Mouse (Mus musculus) neural tube, embryonic 15.5 days (tissue): Measurements from ENCODE around the gene Ctso. TPM values are rescaled to one million over a fixed set of nuclear protein-coding genes. Genes with fewer than 3 reads are reported as not detected.

ENCODE experiments used
- ATAC-seq: fragments of 200-750 bp; cut with Nextera tagmentation; 2 replicates; pipeline ENCODE4 v1.8.0; 2017; ENCODE audit warnings: mild to moderate bottlenecking, moderate TSS enrichment, moderate library complexity; ENCODE audit not compliant: low FRiP score
- H3K27ac ChIP-seq: fragments of 300-500 bp; sonication (generic); replicated peaks from 2 replicates; pipeline ENCODE4 v1.5.1; 2015; ENCODE audit warnings: mild to moderate bottlenecking, inconsistent platforms
- H3K27me3 ChIP-seq: fragments of 300-500 bp; sonication (generic); replicated peaks from 2 replicates; pipeline ENCODE4 v1.6.1; 2015; ENCODE audit warnings: inconsistent platforms
- H3K36me3 ChIP-seq: fragments of 300-500 bp; sonication (generic); 2 replicates; pipeline ENCODE4 v1.6.1; 2015; ENCODE audit warnings: inconsistent platforms
- H3K4me1 ChIP-seq: fragments of 300-500 bp; sonication (generic); 2 replicates; pipeline ENCODE4 v1.6.1; 2015; ENCODE audit warnings: inconsistent platforms
- H3K4me2 ChIP-seq: fragments of 300-500 bp; sonication (generic); 2 replicates; pipeline ENCODE4 v1.6.1; 2015; ENCODE audit warnings: inconsistent platforms, mild to moderate bottlenecking, moderate library complexity
- H3K4me3 ChIP-seq: fragments of 300-500 bp; sonication (generic); replicated peaks from 2 replicates; pipeline ENCODE4 v1.5.1; 2015; ENCODE audit warnings: mild to moderate bottlenecking, inconsistent platforms
- H3K9ac ChIP-seq: fragments of 300-500 bp; sonication (generic); replicated peaks from 2 replicates; pipeline ENCODE4 v1.6.1; 2015; ENCODE audit warnings: mild to moderate bottlenecking, inconsistent platforms
- H3K9me3 ChIP-seq: fragments of 300-500 bp; sonication (generic); replicated peaks from 2 replicates; pipeline ENCODE4 v1.6.1; 2016; ENCODE audit warnings: inconsistent platforms
- WGBS: fragments of 180-500 bp; shearing (Covaris S2); methylation state at CpG from one replicate; pipeline ENCODE4 v1.1.7; 2015; ENCODE audit warnings: mixed read lengths; 5-methylcytosine and 5-hydroxymethylcytosine counted together
- polyA plus RNA-seq: library from polyadenylated mRNA; unstranded; fragments of >200 nt; fragmentation: Nextera tagmentation; extraction: Ambion mirVana; gene quantifications from 2 replicates; pipeline ENCODE4 v1.2.1, GENCODE M21; 2015

Gene Ctso
- polyA plus RNA-seq, 1 experiment from 2014 or later: 9.8 TPM

- no peak for ATAC-seq
- H3K9ac ChIP-seq: no peak overlapping the region
- H3K27ac ChIP-seq: no peak overlapping the region
- no peaks in the 10 kb centered on the region for H3K27me3 ChIP-seq
- 54% methylated on average over 3 of the region's 3 CpGs for WGBS
- H3K4me2 ChIP-seq: no peak overlapping the region
- no peaks in the 10 kb centered on the region for H3K4me1 ChIP-seq
- no peaks in the 10 kb centered on the region for H3K9me3 ChIP-seq
- H3K36me3 ChIP-seq: no peaks in the 10 kb centered on the region
- H3K4me3 ChIP-seq: no peak overlapping the region
Observed at GRCm38 (mm10) chr3:81990531-81990930, 58.1 kb downstream of the Ctso start.

DNA sequence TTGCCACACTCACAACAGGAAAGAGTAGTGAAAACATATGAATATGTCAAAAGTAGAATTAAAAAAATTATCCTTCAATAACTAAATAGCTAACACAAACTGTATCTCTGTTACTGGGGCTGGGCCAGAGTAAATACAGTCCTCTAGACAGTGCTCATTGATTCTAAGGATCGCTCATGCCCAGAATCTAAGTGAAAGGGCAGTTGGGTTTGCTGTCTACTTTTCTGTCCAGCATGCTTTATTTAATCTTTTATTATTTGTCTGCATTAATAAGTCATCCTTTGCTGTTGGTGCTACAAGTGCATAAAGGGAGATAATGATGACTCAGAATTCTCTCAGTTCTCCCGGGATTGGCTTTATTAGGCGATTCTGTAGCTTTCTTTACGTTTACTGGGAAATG, 63.0 kb downstream of the Ctso start:
- Histone ChIP-seq H3K4me1 (no peaks in the 10 kb centered on the region), H3K36me3 (no peaks in the 10 kb centered on the region), H3K27me3 (no peaks in the 10 kb centered on the region), H3K4me2 (no peak overlapping the region), H3K27ac (no peak overlapping the region), H3K9me3 (no peaks in the 10 kb centered on the region), H3K4me3 (no peak overlapping the region), H3K9ac (no peak overlapping the region)
- ATAC-seq: no peak
- 35% methylated on average over 4 of the region's 4 CpGs for WGBS

DNA sequence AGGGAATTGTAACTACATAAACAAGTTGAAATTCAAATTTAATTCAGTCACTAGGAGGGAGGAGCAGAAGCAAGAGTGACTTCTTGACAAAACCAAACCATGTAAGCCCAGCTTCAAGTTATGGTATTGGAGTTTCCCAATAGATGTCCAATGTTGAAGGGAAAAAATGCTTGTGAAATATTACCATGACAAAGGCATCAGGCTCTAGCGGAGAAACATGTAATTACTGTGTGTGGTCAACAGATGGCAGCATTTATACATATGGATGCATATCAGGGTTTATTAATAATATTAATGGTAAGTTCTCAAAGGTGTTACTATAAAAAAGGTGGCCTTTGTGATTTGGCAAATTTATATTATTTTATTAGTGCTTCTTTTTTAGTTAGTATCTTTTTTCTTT, 63.6 kb downstream of the Ctso start:
- Histone ChIP-seq H3K4me2 (no peak overlapping the region), H3K36me3 (no peaks in the 10 kb centered on the region), H3K4me1 (no peaks in the 10 kb centered on the region), H3K4me3 (no peak overlapping the region), H3K9ac (no peak overlapping the region), H3K27me3 (no peaks in the 10 kb centered on the region), H3K27ac (no peak overlapping the region), H3K9me3 (no peaks in the 10 kb centered on the region)
- 12% methylated on average over 1 of the region's 1 CpGs for WGBS
- ATAC-seq: 0 out of 2 replicates have a peak, but pooled peaks have one; percentile 45

Other genes with a start within 250 kb of the Ctso start
- gene Tdo2, start 43.6 kb downstream of the Ctso start, polyA plus RNA-seq: 0.18 and 0.34 TPM in 2 replicates
- not detected in 2 replicates for gene Asic5, start 49.7 kb downstream of the Ctso start, polyA plus RNA-seq
- 48.3 and 50.2 TPM in 2 replicates for gene Gucy1b1, start 142.1 kb downstream of the Ctso start, polyA plus RNA-seq
- gene Gucy1a1, start 213.2 kb downstream of the Ctso start, polyA plus RNA-seq: 17.0 and 20.9 TPM in 2 replicates